Mouse (Mus musculus) limb, embryonic 12.5 days (tissue): ENCODE measurements around the gene Dchs2. TPM values are rescaled to one million over a fixed set of nuclear protein-coding genes. Genes with fewer than 3 reads are reported as not detected.

Experiments used
- ATAC-seq: fragments of 200-750 bp; cut with Nextera tagmentation; 2 replicates; pipeline ENCODE4 v1.8.0; 2017; ENCODE audit warnings: low read depth, moderate TSS enrichment; ENCODE audit not compliant: insufficient number of reproducible peaks, insufficient read depth, low FRiP score, low TSS enrichment
- H3K27ac ChIP-seq: fragments of 300-500 bp; sonication (generic); 2 replicates; pipeline ENCODE4 v1.5.1; 2016; ENCODE audit warnings: mild to moderate bottlenecking, moderate library complexity
- H3K27me3 ChIP-seq: fragments of 300-500 bp; sonication (generic); 2 replicates; pipeline ENCODE4 v1.6.1; 2016; ENCODE audit warnings: mild to moderate bottlenecking, moderate library complexity
- H3K36me3 ChIP-seq: fragments of 300-500 bp; sonication (generic); 2 replicates; pipeline ENCODE4 v1.6.1; 2016; ENCODE audit warnings: mild to moderate bottlenecking, moderate library complexity
- H3K4me1 ChIP-seq: fragments of 300-500 bp; sonication (generic); replicated peaks from 2 replicates; pipeline ENCODE4 v1.6.1; 2016
- H3K4me2 ChIP-seq: fragments of 300-500 bp; sonication (generic); 2 replicates; pipeline ENCODE4 v1.6.1; 2016; ENCODE audit warnings: mild to moderate bottlenecking, moderate library complexity
- H3K4me3 ChIP-seq: fragments of 300-500 bp; sonication (generic); replicated peaks from 2 replicates; pipeline ENCODE4 v1.5.1; 2016; ENCODE audit warnings: mild to moderate bottlenecking
- H3K9ac ChIP-seq: fragments of 300-500 bp; sonication (generic); replicated peaks from 2 replicates; pipeline ENCODE4 v1.6.1; 2016; ENCODE audit warnings: mild to moderate bottlenecking, moderate library complexity
- H3K9me3 ChIP-seq: fragments of 300-500 bp; sonication (generic); 2 replicates; pipeline ENCODE4 v1.6.1; 2016; ENCODE audit warnings: mild to moderate bottlenecking, moderate library complexity
- WGBS: fragments of 180-500 bp; shearing (Covaris S2); methylation state at CpG from one replicate; pipeline ENCODE4 v1.1.7; 2016; 5-methylcytosine and 5-hydroxymethylcytosine counted together
- polyA plus RNA-seq: library from polyadenylated mRNA; unstranded; fragments of >200 nt; fragmentation: Nextera tagmentation; extraction: Ambion mirVana; gene quantifications from 2 replicates; pipeline ENCODE4 v1.2.1, GENCODE M21; 2016

The Dchs2 gene
- polyA plus RNA-seq, 1 experiment from 2014 or later, result 0.38 TPM

- no peaks in the 10 kb centered on the region for H3K27me3 ChIP-seq
- H3K27ac ChIP-seq, result no peak overlapping the region
- no peak overlapping the region for H3K4me3 ChIP-seq
- H3K36me3 ChIP-seq, result no peaks in the 10 kb centered on the region
- ATAC-seq, result no peak
- no peaks in the 10 kb centered on the region for H3K9me3 ChIP-seq
- no peak overlapping the region for H3K4me2 ChIP-seq
- peaks cover 20% of the 10 kb centered on the region for H3K4me1 ChIP-seq
- H3K9ac ChIP-seq, result no peak overlapping the region
- WGBS, result 81% methylated on average over 4 of the region's 4 CpGs
These were observed 82.5 kb downstream of the Dchs2 start for GRCm38 (mm10) chr3:83210210-83210609.

GRCm38 (mm10) chr3:83211939-83212338 lies 84.2 kb downstream of the Dchs2 start:
- H3K27ac ChIP-seq, result no peak overlapping the region
- H3K27me3 ChIP-seq, result no peaks in the 10 kb centered on the region
- no peaks in the 10 kb centered on the region for H3K36me3 ChIP-seq
- no peak overlapping the region for H3K4me3 ChIP-seq
- ATAC-seq, result no peak
- 72% methylated on average over 5 of the region's 5 CpGs for WGBS
- H3K4me1 ChIP-seq, result peaks cover 17% of the 10 kb centered on the region
- no peaks in the 10 kb centered on the region for H3K9me3 ChIP-seq
- H3K9ac ChIP-seq, result no peak overlapping the region
- H3K4me2 ChIP-seq, result no peak overlapping the region

DNA sequence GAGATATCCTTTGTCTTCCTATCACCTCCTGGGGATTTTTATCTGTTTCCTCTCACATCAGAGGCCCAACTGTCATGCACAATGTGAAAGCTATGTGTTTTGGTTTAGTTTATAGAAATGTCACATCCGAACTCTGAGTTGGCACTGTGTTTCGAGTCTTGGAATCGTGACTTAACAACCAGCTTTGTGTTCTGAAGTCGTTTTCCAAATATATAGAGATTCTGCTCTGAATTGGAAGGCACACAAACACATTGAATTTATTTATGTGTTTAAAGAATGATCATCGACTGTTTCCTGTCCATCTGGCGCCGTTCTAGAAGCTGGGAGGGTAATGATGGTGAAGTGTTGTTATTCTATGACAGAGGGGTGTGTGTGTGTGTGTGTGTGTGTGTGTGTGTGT lies 84.8 kb downstream of the Dchs2 start:
- no peak overlapping the region for H3K4me3 ChIP-seq
- H3K4me2 ChIP-seq, result no peak overlapping the region
- H3K9ac ChIP-seq, result no peak overlapping the region
- peaks cover 17% of the 10 kb centered on the region for H3K4me1 ChIP-seq
- H3K27ac ChIP-seq, result no peak overlapping the region
- H3K9me3 ChIP-seq, result no peaks in the 10 kb centered on the region
- ATAC-seq, result no peak
- H3K27me3 ChIP-seq, result no peaks in the 10 kb centered on the region
- H3K36me3 ChIP-seq, result no peaks in the 10 kb centered on the region
- 72% methylated on average over 7 of the region's 7 CpGs for WGBS

- no peak overlapping the region for H3K4me2 ChIP-seq
- H3K4me3 ChIP-seq, result no peak overlapping the region
- peaks cover 14% of the 10 kb centered on the region; the same call in 1 of the 2 replicates for H3K4me1 ChIP-seq
- no peaks in the 10 kb centered on the region for H3K9me3 ChIP-seq
- no peak for ATAC-seq
- no peaks in the 10 kb centered on the region for H3K27me3 ChIP-seq
- H3K36me3 ChIP-seq, result no peaks in the 10 kb centered on the region
- no peak overlapping the region for H3K9ac ChIP-seq
- H3K27ac ChIP-seq, result no peak overlapping the region
- 84% methylated on average over 4 of the region's 4 CpGs for WGBS
These were observed 90.3 kb downstream of the Dchs2 start for GRCm38 (mm10) chr3:83218059-83218458.

DNA sequence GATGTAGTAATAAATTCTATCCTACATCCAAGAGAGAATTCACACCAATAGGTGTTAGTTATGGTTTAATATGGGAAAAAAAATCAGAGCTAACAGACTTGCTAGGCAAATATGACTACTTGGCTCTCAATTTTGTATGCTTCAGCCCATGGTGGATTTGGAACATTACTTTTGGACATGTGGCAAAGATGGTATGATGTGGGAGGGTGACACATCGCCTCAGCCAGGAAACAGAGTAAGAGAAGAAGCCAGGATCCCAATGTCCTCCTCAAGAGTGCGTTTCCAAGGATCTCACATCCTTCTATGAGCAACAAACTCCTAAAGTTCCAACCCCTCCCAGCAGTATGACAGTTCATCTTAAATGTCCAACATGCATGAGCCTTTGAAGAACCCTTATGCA lies 92.4 kb downstream of the Dchs2 start:
- ATAC-seq, result no peak
- H3K27ac ChIP-seq, result no peak overlapping the region
- WGBS, result 94% methylated on average over 2 of the region's 2 CpGs
- H3K9me3 ChIP-seq, result no peaks in the 10 kb centered on the region
- H3K4me1 ChIP-seq, result peaks cover 14% of the 10 kb centered on the region; the same call in 1 of the 2 replicates
- H3K4me2 ChIP-seq, result no peak overlapping the region
- H3K9ac ChIP-seq, result no peak overlapping the region
- no peak overlapping the region for H3K4me3 ChIP-seq
- H3K27me3 ChIP-seq, result no peaks in the 10 kb centered on the region
- no peaks in the 10 kb centered on the region for H3K36me3 ChIP-seq

GRCm38 (mm10) chr3:83222125-83222524 lies 94.4 kb downstream of the Dchs2 start:
- H3K9me3 ChIP-seq, result no peaks in the 10 kb centered on the region
- H3K36me3 ChIP-seq, result no peaks in the 10 kb centered on the region
- no peak overlapping the region for H3K4me3 ChIP-seq
- 62% methylated on average over 5 of the region's 5 CpGs for WGBS
- H3K27me3 ChIP-seq, result no peaks in the 10 kb centered on the region
- H3K27ac ChIP-seq, result 0 out of 2 replicates have a peak overlapping the region, but pooled peaks have one; percentile 35
- no peak for ATAC-seq
- H3K4me2 ChIP-seq, result no peak overlapping the region
- H3K4me1 ChIP-seq, result peaks cover 14% of the 10 kb centered on the region; the same call in 1 of the 2 replicates
- H3K9ac ChIP-seq, result no peak overlapping the region

GRCm38 (mm10) chr3:83228383-83228782 lies 100.6 kb downstream of the Dchs2 start:
- WGBS, result 44% methylated on average over 9 of the region's 9 CpGs
- Histone ChIP-seq H3K27me3 (no peaks in the 10 kb centered on the region), H3K9me3 (0 out of 2 replicates have a peak, but pooled peaks cover 3% of the 10 kb centered on the region), H3K4me2 (no peak overlapping the region), H3K27ac (peak overlapping the region; percentile 57), H3K9ac (no peak overlapping the region), H3K36me3 (no peaks in the 10 kb centered on the region), H3K4me1 (peaks cover 9% of the 10 kb centered on the region), H3K4me3 (no peak overlapping the region)
- ATAC-seq, result peak; percentile 73; the same call in 1 of the 2 replicates

- no peak overlapping the region for H3K4me2 ChIP-seq
- 89% methylated on average over 2 of the region's 2 CpGs for WGBS
- 0 out of 2 replicates have a peak, but pooled peaks cover 3% of the 10 kb centered on the region for H3K9me3 ChIP-seq
- H3K9ac ChIP-seq, result no peak overlapping the region
- ATAC-seq, result no peak
- peaks cover 9% of the 10 kb centered on the region for H3K4me1 ChIP-seq
- no peak overlapping the region for H3K4me3 ChIP-seq
- H3K36me3 ChIP-seq, result no peaks in the 10 kb centered on the region
- H3K27ac ChIP-seq, result no peak overlapping the region
- H3K27me3 ChIP-seq, result no peaks in the 10 kb centered on the region
These were observed 102.6 kb downstream of the Dchs2 start for GRCm38 (mm10) chr3:83230326-83230725.

DNA sequence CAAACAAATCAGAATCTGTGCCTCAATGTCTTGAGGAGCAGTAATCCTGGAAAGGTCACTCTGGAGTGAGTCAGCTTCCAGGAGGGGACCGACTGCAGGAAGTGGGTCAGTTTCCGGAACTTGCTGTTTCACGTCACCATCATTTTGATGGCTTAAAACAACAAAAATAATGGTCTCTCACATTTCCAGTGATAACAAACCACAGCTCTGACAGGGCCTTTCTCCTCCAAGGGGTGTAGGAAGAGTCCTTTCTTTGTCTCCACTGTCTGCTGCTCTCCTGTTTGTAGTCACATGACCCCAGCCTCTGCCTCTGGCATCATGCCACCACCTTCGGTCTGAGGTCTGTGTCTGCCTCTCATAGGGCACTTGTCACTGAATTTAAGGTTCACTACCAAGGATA lies 106.7 kb downstream of the Dchs2 start:
- no peaks in the 10 kb centered on the region for H3K36me3 ChIP-seq
- no peak overlapping the region for H3K4me3 ChIP-seq
- H3K4me1 ChIP-seq, result no peaks in the 10 kb centered on the region
- 77% methylated on average over 4 of the region's 4 CpGs for WGBS
- 0 out of 2 replicates have a peak, but pooled peaks cover 3% of the 10 kb centered on the region for H3K9me3 ChIP-seq
- no peak overlapping the region for H3K9ac ChIP-seq
- H3K27ac ChIP-seq, result no peak overlapping the region
- ATAC-seq, result no peak
- H3K27me3 ChIP-seq, result no peaks in the 10 kb centered on the region
- H3K4me2 ChIP-seq, result no peak overlapping the region

- Histone ChIP-seq H3K4me2 (no peak overlapping the region), H3K27me3 (no peaks in the 10 kb centered on the region), H3K9me3 (0 out of 2 replicates have a peak, but pooled peaks cover 3% of the 10 kb centered on the region), H3K36me3 (no peaks in the 10 kb centered on the region), H3K27ac (no peak overlapping the region), H3K9ac (no peak overlapping the region), H3K4me3 (no peak overlapping the region), H3K4me1 (no peaks in the 10 kb centered on the region)
- no peak for ATAC-seq
- 87% methylated on average over 5 of the region's 5 CpGs for WGBS
These were observed 107.3 kb downstream of the Dchs2 start for GRCm38 (mm10) chr3:83235061-83235460.

DNA sequence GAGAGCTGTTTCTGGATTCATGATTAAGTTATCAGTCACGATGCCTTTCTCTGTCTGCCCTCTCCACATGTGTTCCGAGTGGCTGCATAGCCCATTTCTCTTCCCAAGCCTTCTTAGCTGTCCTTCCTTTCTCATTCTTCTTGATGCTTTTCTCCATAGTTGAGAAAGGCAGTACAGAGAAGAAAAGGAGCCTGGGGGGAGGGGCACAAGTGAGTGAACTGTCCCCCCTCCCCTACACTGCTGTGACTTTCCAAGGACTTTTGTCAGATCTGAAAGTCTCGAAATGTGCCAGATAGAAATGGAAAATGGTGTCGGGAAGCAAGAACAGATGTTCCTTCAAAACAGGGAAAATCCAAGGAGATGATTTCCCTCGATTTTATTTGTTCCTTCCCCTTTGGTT lies 118.8 kb downstream of the Dchs2 start:
- no peaks in the 10 kb centered on the region for H3K4me1 ChIP-seq
- no peaks in the 10 kb centered on the region for H3K27me3 ChIP-seq
- ATAC-seq, result no peak
- 77% methylated on average over 5 of the region's 5 CpGs for WGBS
- no peaks in the 10 kb centered on the region for H3K9me3 ChIP-seq
- no peaks in the 10 kb centered on the region for H3K36me3 ChIP-seq
- no peak overlapping the region for H3K9ac ChIP-seq
- H3K4me2 ChIP-seq, result no peak overlapping the region
- no peak overlapping the region for H3K27ac ChIP-seq
- H3K4me3 ChIP-seq, result no peak overlapping the region

- Histone ChIP-seq H3K27ac (no peak overlapping the region), H3K9ac (no peak overlapping the region), H3K4me3 (no peak overlapping the region), H3K36me3 (no peaks in the 10 kb centered on the region), H3K4me1 (0 out of 2 replicates have a peak, but pooled peaks cover 4% of the 10 kb centered on the region), H3K4me2 (no peak overlapping the region), H3K9me3 (no peaks in the 10 kb centered on the region), H3K27me3 (no peaks in the 10 kb centered on the region)
- 85% methylated on average over 4 of the region's 4 CpGs for WGBS
- ATAC-seq, result no peak
These were observed 122.3 kb downstream of the Dchs2 start for GRCm38 (mm10) chr3:83250001-83250545.
